Mouse (Mus musculus): ENCODE measurements around the gene Fut2.

Fut2 gene

GRCm38 (mm10) chr7:45639561-45640027 lies 26.6 kb downstream of the Fut2 start, which contains the start of gene Mamstr:
Mamstr (plus strand) TSS chr7:45639977.
- no peak for DNase-seq (ENCODE audit: low read depth, low spot score)

GRCm38 (mm10) chr7:45638623-45639401 lies 27.4 kb downstream of the Fut2 start:
- no peak for DNase-seq (ENCODE audit: low read depth, low spot score)

- DNase-seq (ENCODE audit: low read depth, low spot score), result no peak
Measured at GRCm38 (mm10) chr7:45637710-45638109, 28.5 kb downstream of the Fut2 start.

GRCm38 (mm10) chr7:45635711-45636688 lies 30.2 kb downstream of the Fut2 start:
- no peak for DNase-seq (ENCODE audit: low read depth, low spot score)

- DNase-seq (ENCODE audit: low read depth, low spot score), result peak; percentile 51
Measured at GRCm38 (mm10) chr7:45634946-45635681, 31.1 kb downstream of the Fut2 start.

GRCm38 (mm10) chr7:45632499-45632898 lies 33.7 kb downstream of the Fut2 start:
- no peak for DNase-seq (ENCODE audit: low read depth, low spot score)

- DNase-seq (ENCODE audit: low read depth, low spot score), result no peak
Measured at GRCm38 (mm10) chr7:45630064-45630907, 35.9 kb downstream of the Fut2 start.

- DNase-seq (ENCODE audit: low read depth, low spot score), result peak; percentile 96
Measured at GRCm38 (mm10) chr7:45628364-45629294, 37.6 kb downstream of the Fut2 start.

GRCm38 (mm10) chr7:45627261-45627660 lies 38.9 kb downstream of the Fut2 start, which contains the start of gene Rasip1:
Rasip1 (plus strand) TSS chr7:45627488.
- no peak for DNase-seq (ENCODE audit: low read depth, low spot score)

- DNase-seq (ENCODE audit: low read depth, low spot score), result no peak
Measured at GRCm38 (mm10) chr7:45626571-45627076, 39.6 kb downstream of the Fut2 start.

- DNase-seq (ENCODE audit: low read depth, low spot score), result no peak
Measured at GRCm38 (mm10) chr7:45625481-45625880, 40.7 kb downstream of the Fut2 start.

GRCm38 (mm10) chr7:45624718-45625117 lies 41.5 kb downstream of the Fut2 start:
- DNase-seq (ENCODE audit: low read depth, low spot score), result no peak

- DNase-seq (ENCODE audit: low read depth, low spot score), result no peak
Measured at GRCm38 (mm10) chr7:45623507-45623906, 42.7 kb downstream of the Fut2 start.

GRCm38 (mm10) chr7:45621443-45621842 lies 44.8 kb downstream of the Fut2 start, which contains the start of gene Izumo1:
Izumo1 (plus strand) TSS chr7:45621811.
- DNase-seq (ENCODE audit: low read depth, low spot score), result peak; percentile 51

GRCm38 (mm10) chr7:45619592-45619991 lies 46.6 kb downstream of the Fut2 start:
- no peak for DNase-seq (ENCODE audit: low read depth, low spot score)

GRCm38 (mm10) chr7:45618316-45618715 lies 47.9 kb downstream of the Fut2 start:
- DNase-seq (ENCODE audit: low read depth, low spot score), result no peak

- DNase-seq (ENCODE audit: low read depth, low spot score), result no peak
Measured at GRCm38 (mm10) chr7:45617042-45617695, 49.0 kb downstream of the Fut2 start, which contains the start of gene Fut1. Fut1 (plus strand) TSS chr7:45617289.

- DNase-seq (ENCODE audit: low read depth, low spot score), result no peak
Measured at GRCm38 (mm10) chr7:45616277-45616676, 49.9 kb downstream of the Fut2 start.
